Mouse (Mus musculus) testis, adult 2 months (tissue): ENCODE measurements around the gene Gm36210.

Source experiments
- CTCF ChIP-seq: fragments of 200-500 bp; IDR thresholded peaks from 2 replicates; pipeline ENCODE4 v1.5.1; 2012; ENCODE audit warnings: low read depth, mild to moderate bottlenecking, inconsistent platforms, low read length, moderate library complexity; ENCODE audit not compliant: control insufficient read depth, insufficient read depth, insufficient replicate concordance
- POLR2A ChIP-seq: fragments of 200-500 bp; IDR thresholded peaks from 2 replicates; pipeline ENCODE4 v1.6.1; 2012; ENCODE audit warnings: low read depth, mild to moderate bottlenecking, inconsistent platforms, low read length, moderate library complexity; ENCODE audit not compliant: control insufficient read depth

DNA sequence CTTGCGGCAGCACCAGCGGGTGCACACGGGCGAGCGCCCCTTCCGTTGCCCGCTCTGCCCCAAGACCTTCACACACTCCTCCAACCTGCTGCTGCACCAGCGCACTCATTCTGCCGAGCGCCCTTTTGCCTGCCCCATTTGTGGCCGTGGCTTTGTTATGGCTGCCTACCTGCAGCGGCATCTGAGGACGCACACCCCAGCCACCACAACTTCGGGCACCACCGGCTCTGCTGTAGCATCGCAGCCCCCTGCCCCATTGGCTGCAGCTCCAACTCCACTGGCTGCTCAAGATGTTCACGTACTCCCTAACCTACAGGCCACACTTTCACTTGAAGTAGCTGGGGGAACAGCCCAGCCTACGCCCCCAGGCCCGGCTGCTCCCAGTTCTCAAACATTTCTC, 14.2 kb upstream of the Gm36210 start:
- TF ChIP-seq CTCF (no peak), POLR2A (no peak)
